Mouse (Mus musculus) liver, adult 2 months (tissue): ENCODE results near the gene Vsx2.

ENCODE experiments used
- CTCF ChIP-seq: fragments of 200-500 bp; IDR thresholded peaks from 2 replicates; pipeline ENCODE4 v1.5.1; 2011; ENCODE audit warnings: low read depth, low read length, control low read depth
- POLR2A ChIP-seq: fragments of 200-500 bp; IDR thresholded peaks from 2 replicates; pipeline ENCODE4 v1.6.1; 2011; ENCODE audit warnings: low read length, control low read depth; ENCODE audit not compliant: insufficient read depth; ENCODE audit errors: extremely low read depth

- TF ChIP-seq CTCF (no peak), POLR2A (no peak)
Measured at GRCm38 (mm10) chr12:84614001-84614400, 44.4 kb downstream of the Vsx2 start.
